Mouse (Mus musculus) liver, embryonic 14.5 days (tissue): ENCODE measurements at regions not wholly inside any gene's neighbourhood (a gene's known extent, or its start where the extent isn't known, plus 50 kb on each side); places are given as distances from the start of the nearest gene placed in this dataset.

Experiments
- ATAC-seq: fragments of 200-750 bp; cut with Nextera tagmentation; 2 replicates; pipeline ENCODE4 v1.8.0; 2017; ENCODE audit warnings: moderate number of reproducible peaks, mild to moderate bottlenecking, moderate library complexity; ENCODE audit not compliant: insufficient read depth
- DNase-seq, 3 experiments: peaks; one replicate each; pipeline ENCODE4 v3.0.0-alpha.2; 2012 to 2013; ENCODE audit warnings: low read depth in 3 of 3, low spot score in 3 of 3
- H3K27ac ChIP-seq: fragments of 300-500 bp; sonication (generic); 2 replicates; pipeline ENCODE4 v1.5.1; 2014; ENCODE audit warnings: moderate library complexity, mild to moderate bottlenecking, control low read depth, inconsistent platforms
- H3K27me3 ChIP-seq: fragments of 300-500 bp; sonication (generic); 2 replicates; pipeline ENCODE4 v1.6.1; 2014; ENCODE audit warnings: mild to moderate bottlenecking, low read length, moderate library complexity; ENCODE audit not compliant: control insufficient read depth, insufficient read depth
- H3K36me3 ChIP-seq: fragments of 300-500 bp; sonication (generic); replicated peaks from 2 replicates; pipeline ENCODE4 v1.6.1; 2014; ENCODE audit warnings: low read depth; ENCODE audit not compliant: control insufficient read depth, insufficient read depth
- H3K4me1 ChIP-seq, 2 experiments: fragments of 200-500 bp in 1 of 2; fragments of 300-500 bp in 1 of 2; sonication (generic) in 1 of 2; replicated peaks; 2 replicates each; pipeline ENCODE4 v1.6.1; 2012 to 2014; ENCODE audit warnings: antibody characterized with exemption in 1 of 2, inconsistent platforms in 1 of 2, low read length in 1 of 2; ENCODE audit not compliant: control insufficient read depth in 2 of 2, insufficient read depth in 2 of 2
- H3K4me2 ChIP-seq: fragments of 300-500 bp; sonication (generic); 2 replicates; pipeline ENCODE4 v1.6.1; 2014; ENCODE audit warnings: low read depth, mild to moderate bottlenecking, control low read depth, moderate library complexity
- H3K4me3 ChIP-seq, 2 experiments: fragments of 200-500 bp in 1 of 2; fragments of 300-500 bp in 1 of 2; sonication (generic) in 1 of 2; 2 replicates each; pipeline ENCODE4 v1.5.1; 2012 to 2014; ENCODE audit warnings: low read depth in 2 of 2, low read length in 2 of 2, mild to moderate bottlenecking in 2 of 2, control low read depth in 1 of 2, inconsistent platforms in 1 of 2, moderate library complexity in 1 of 2; ENCODE audit not compliant: insufficient read depth in 1 of 2
- H3K9ac ChIP-seq: fragments of 300-500 bp; sonication (generic); replicated peaks from 2 replicates; pipeline ENCODE4 v1.6.1; 2014; ENCODE audit warnings: mild to moderate bottlenecking, control low read depth, moderate library complexity
- H3K9me3 ChIP-seq: fragments of 300-500 bp; sonication (generic); 2 replicates; pipeline ENCODE4 v1.6.1; 2016; ENCODE audit warnings: low read length, mixed read lengths; ENCODE audit not compliant: control insufficient read depth
- CTCF ChIP-seq: IDR thresholded peaks from 2 replicates; pipeline ENCODE4 v1.5.1; 2016; ENCODE audit warnings: antibody characterized with exemption, low read depth, control low read depth
- EP300 ChIP-seq: IDR thresholded peaks from 2 replicates; pipeline ENCODE4 v1.6.1; 2016; ENCODE audit warnings: antibody characterized with exemption, low read depth
- WGBS: fragments of 180-500 bp; shearing (Covaris S2); extraction: QIAGEN DNeasy Blood & Tissue Kit; methylation state at CpG from one replicate; pipeline ENCODE4 v1.1.7; 2014; ENCODE audit not compliant: insufficient replicate concordance; 5-methylcytosine and 5-hydroxymethylcytosine counted together

- Histone ChIP-seq H3K36me3 (no peaks in the 10 kb centered on the region), H3K27ac (no peak overlapping the region), H3K9ac (no peak overlapping the region), H3K4me3 (no peak overlapping the region), H3K4me1 (no peaks in the 10 kb centered on the region), H3K27me3 (no peaks in the 10 kb centered on the region), H3K4me2 (no peak overlapping the region), H3K9me3 (no peaks in the 10 kb centered on the region)
- DNase-seq: no peak
- no peak for TF ChIP-seq CTCF
- TF ChIP-seq EP300: no peak
- 68% methylated on average over 8 of the region's 8 CpGs for WGBS
- no peak for ATAC-seq
Observed at GRCm38 (mm10) chr1:183637214-183637613, 219.2 kb downstream of the Hhipl2 start.

- Histone ChIP-seq H3K36me3 (no peaks in the 10 kb centered on the region), H3K9ac (no peak overlapping the region), H3K4me2 (no peak overlapping the region), H3K4me1 (no peaks in the 10 kb centered on the region), H3K27ac (no peak overlapping the region), H3K27me3 (no peaks in the 10 kb centered on the region), H3K9me3 (no peaks in the 10 kb centered on the region), H3K4me3 (no peak overlapping the region)
- TF ChIP-seq CTCF (no peak), EP300 (no peak)
- no peak for DNase-seq
- 47% methylated on average over 7 of the region's 7 CpGs for WGBS
- no peak for ATAC-seq
Observed at GRCm38 (mm10) chr1:183639332-183639731, 221.3 kb downstream of the Hhipl2 start.

GRCm38 (mm10) chr1:183640568-183640967 is 222.6 kb downstream of the Hhipl2 start:
- TF ChIP-seq EP300 (no peak), CTCF (no peak)
- H3K36me3 ChIP-seq: no peaks in the 10 kb centered on the region
- H3K4me2 ChIP-seq: no peak overlapping the region
- no peak for ATAC-seq
- H3K4me3 ChIP-seq: no peak overlapping the region
- no peaks in the 10 kb centered on the region for H3K27me3 ChIP-seq
- no peak for DNase-seq
- WGBS: 65% methylated on average over 8 of the region's 8 CpGs
- H3K27ac ChIP-seq: no peak overlapping the region
- no peaks in the 10 kb centered on the region for H3K4me1 ChIP-seq
- no peaks in the 10 kb centered on the region for H3K9me3 ChIP-seq
- no peak overlapping the region for H3K9ac ChIP-seq

GRCm38 (mm10) chr1:183644001-183644400 is 226.0 kb downstream of the Hhipl2 start:
- Histone ChIP-seq H3K36me3 (no peaks in the 10 kb centered on the region), H3K4me2 (no peak overlapping the region), H3K4me3 (no peak overlapping the region), H3K9me3 (no peaks in the 10 kb centered on the region), H3K9ac (no peak overlapping the region), H3K27me3 (no peaks in the 10 kb centered on the region), H3K27ac (no peak overlapping the region), H3K4me1 (no peaks in the 10 kb centered on the region)
- TF ChIP-seq EP300 (no peak), CTCF (no peak)
- DNase-seq: no peak
- no peak for ATAC-seq
- WGBS: 52% methylated on average over 2 of the region's 2 CpGs

GRCm38 (mm10) chr1:183653878-183654277 is 235.9 kb downstream of the Hhipl2 start:
- ATAC-seq (no peak), DNase-seq (no peak)
- WGBS: 36% methylated on average over 6 of the region's 6 CpGs

More at GRCm38 (mm10) chr1:183653878-183654277, 235.9 kb downstream of the Hhipl2 start:
- no peak overlapping the region for H3K9ac ChIP-seq
- H3K4me2 ChIP-seq: no peak overlapping the region
- H3K36me3 ChIP-seq: no peaks in the 10 kb centered on the region
- TF ChIP-seq CTCF (no peak), EP300 (no peak)
- H3K9me3 ChIP-seq: no peaks in the 10 kb centered on the region
- no peak overlapping the region for H3K4me3 ChIP-seq
- H3K27me3 ChIP-seq: no peaks in the 10 kb centered on the region
- no peak overlapping the region for H3K27ac ChIP-seq
- no peaks in the 10 kb centered on the region for H3K4me1 ChIP-seq
